Mouse (Mus musculus) stomach, postnatal 0 days (tissue): ENCODE data around the gene Rassf8. TPM values are rescaled to one million over a fixed set of nuclear protein-coding genes. Genes with fewer than 3 reads are reported as not detected.

ENCODE experiments used
- ATAC-seq: fragments of 200-750 bp; cut with Nextera tagmentation; 2 replicates; pipeline ENCODE4 v1.8.0; 2017; ENCODE audit not compliant: low FRiP score, low TSS enrichment
- DNase-seq: peaks from one replicate; pipeline ENCODE4 v3.0.0-alpha.2; 2016; ENCODE audit warnings: low spot score
- H3K27ac ChIP-seq: fragments of 300-500 bp; sonication (generic); replicated peaks from 2 replicates; pipeline ENCODE4 v1.5.1; 2014; ENCODE audit warnings: mild to moderate bottlenecking, control low read depth
- H3K27me3 ChIP-seq: fragments of 300-500 bp; sonication (generic); 2 replicates; pipeline ENCODE4 v1.6.1; 2014; ENCODE audit warnings: low read length; ENCODE audit not compliant: control insufficient read depth, insufficient read depth
- H3K36me3 ChIP-seq: fragments of 300-500 bp; sonication (generic); 2 replicates; pipeline ENCODE4 v1.6.1; 2014; ENCODE audit warnings: low read length, mixed read lengths; ENCODE audit not compliant: control insufficient read depth, insufficient read depth
- H3K4me1 ChIP-seq: fragments of 300-500 bp; sonication (generic); replicated peaks from 2 replicates; pipeline ENCODE4 v1.6.1; 2014; ENCODE audit warnings: antibody characterized with exemption; ENCODE audit not compliant: control insufficient read depth, insufficient read depth
- H3K4me2 ChIP-seq: fragments of 300-500 bp; sonication (generic); replicated peaks from 2 replicates; pipeline ENCODE4 v1.6.1; 2014; ENCODE audit warnings: low read depth, mild to moderate bottlenecking, control low read depth, moderate library complexity
- H3K4me3 ChIP-seq: fragments of 300-500 bp; sonication (generic); 2 replicates; pipeline ENCODE4 v1.5.1; 2014; ENCODE audit warnings: low read depth, low read length, control low read depth
- H3K9ac ChIP-seq: fragments of 300-500 bp; sonication (generic); 2 replicates; pipeline ENCODE4 v1.6.1; 2014; ENCODE audit warnings: mild to moderate bottlenecking, low read length, control low read depth, mixed read lengths
- H3K9me3 ChIP-seq: fragments of 300-500 bp; sonication (generic); 2 replicates; pipeline ENCODE4 v1.6.1; 2016; ENCODE audit warnings: low read length; ENCODE audit not compliant: control insufficient read depth
- CTCF ChIP-seq: IDR thresholded peaks from 2 replicates; pipeline ENCODE4 v1.5.1; 2016; ENCODE audit warnings: antibody characterized with exemption, low read depth, mild to moderate bottlenecking, moderate library complexity
- EP300 ChIP-seq: optimal IDR thresholded peaks from 2 replicates; pipeline ENCODE3; 2016; ENCODE audit warnings: antibody characterized with exemption
- WGBS: fragments of 180-500 bp; shearing (Covaris S2); extraction: QIAGEN DNeasy Blood & Tissue Kit; methylation state at CpG from one replicate; pipeline ENCODE4 v1.1.7; 2014; 5-methylcytosine and 5-hydroxymethylcytosine counted together
- polyA plus RNA-seq: library from polyadenylated mRNA; unstranded; fragments of >200 nt; fragmentation: Nextera tagmentation; extraction: Ambion mirVana; gene quantifications from 2 replicates; pipeline ENCODE4 v1.2.1, GENCODE M21; 2015

Rassf8 gene
- polyA plus RNA-seq, 1 experiment from 2014 or later = 5.9 TPM

GRCm38 (mm10) chr6:145801796-145802488 is 55.4 kb downstream of the Rassf8 start:
- Histone ChIP-seq H3K36me3 (no peaks in the 10 kb centered on the region), H3K4me1 (no peaks in the 10 kb centered on the region), H3K4me2 (no peak overlapping the region), H3K9ac (no peak overlapping the region), H3K27ac (no peak overlapping the region), H3K9me3 (no peaks in the 10 kb centered on the region), H3K27me3 (no peaks in the 10 kb centered on the region), H3K4me3 (no peak overlapping the region)
- TF ChIP-seq CTCF = no peak
- TF ChIP-seq EP300 = no peak
- ATAC-seq = no peak
- WGBS = 63% methylated on average over 3 of the region's 3 CpGs
- DNase-seq = no peak

- WGBS = 84% methylated on average over 8 of the region's 8 CpGs
These were observed 56.3 kb downstream of the Rassf8 start for GRCm38 (mm10) chr6:145802881-145803280.

GRCm38 (mm10) chr6:145804276-145804675 is 57.7 kb downstream of the Rassf8 start:
- no peaks in the 10 kb centered on the region for H3K9me3 ChIP-seq
- H3K27ac ChIP-seq = no peak overlapping the region
- H3K27me3 ChIP-seq = no peaks in the 10 kb centered on the region
- no peak overlapping the region for H3K4me3 ChIP-seq
- ATAC-seq (no peak), DNase-seq (no peak)
- WGBS = 79% methylated on average over 3 of the region's 3 CpGs
- TF ChIP-seq CTCF = no peak
- no peak for TF ChIP-seq EP300
- no peaks in the 10 kb centered on the region for H3K4me1 ChIP-seq
- H3K36me3 ChIP-seq = no peaks in the 10 kb centered on the region
- H3K9ac ChIP-seq = no peak overlapping the region
- H3K4me2 ChIP-seq = no peak overlapping the region

More at GRCm38 (mm10) chr6:145802881-145803280, 56.3 kb downstream of the Rassf8 start:
- Histone ChIP-seq H3K4me2 (no peak overlapping the region), H3K36me3 (no peaks in the 10 kb centered on the region), H3K27me3 (no peaks in the 10 kb centered on the region), H3K27ac (no peak overlapping the region), H3K4me1 (no peaks in the 10 kb centered on the region), H3K9me3 (no peaks in the 10 kb centered on the region), H3K4me3 (no peak overlapping the region), H3K9ac (no peak overlapping the region)
- ATAC-seq = no peak
- DNase-seq = no peak
- TF ChIP-seq CTCF (no peak), EP300 (no peak)

- Histone ChIP-seq H3K9me3 (no peaks in the 10 kb centered on the region), H3K4me3 (no peak overlapping the region), H3K9ac (no peak overlapping the region), H3K4me2 (no peak overlapping the region), H3K27me3 (no peaks in the 10 kb centered on the region), H3K4me1 (no peaks in the 10 kb centered on the region), H3K36me3 (no peaks in the 10 kb centered on the region), H3K27ac (no peak overlapping the region)
- DNase-seq (no peak), ATAC-seq (no peak)
- WGBS = 40% methylated on average over 2 of the region's 2 CpGs
- TF ChIP-seq EP300 (no peak), CTCF (no peak)
These were observed 60.2 kb downstream of the Rassf8 start for GRCm38 (mm10) chr6:145806784-145807183.

- H3K9me3 ChIP-seq = no peaks in the 10 kb centered on the region
- no peaks in the 10 kb centered on the region for H3K36me3 ChIP-seq
- 89% methylated on average over 8 of the region's 9 CpGs for WGBS
- no peaks in the 10 kb centered on the region for H3K27me3 ChIP-seq
- ATAC-seq = no peak
- TF ChIP-seq EP300 = no peak
- TF ChIP-seq CTCF = no peak
- no peak overlapping the region for H3K4me3 ChIP-seq
- DNase-seq = no peak
- H3K9ac ChIP-seq = no peak overlapping the region
- no peak overlapping the region for H3K27ac ChIP-seq
- no peaks in the 10 kb centered on the region for H3K4me1 ChIP-seq
- no peak overlapping the region for H3K4me2 ChIP-seq
These were observed 61.4 kb downstream of the Rassf8 start for GRCm38 (mm10) chr6:145807929-145808328.

- H3K4me2 ChIP-seq = no peak overlapping the region
- no peak for TF ChIP-seq CTCF
- no peak for TF ChIP-seq EP300
- no peak for DNase-seq
- H3K4me3 ChIP-seq = no peak overlapping the region
- H3K36me3 ChIP-seq = no peaks in the 10 kb centered on the region
- H3K9ac ChIP-seq = no peak overlapping the region
- no peaks in the 10 kb centered on the region for H3K27me3 ChIP-seq
- no peaks in the 10 kb centered on the region for H3K9me3 ChIP-seq
- 82% methylated on average over 7 of the region's 7 CpGs for WGBS
- H3K27ac ChIP-seq = no peak overlapping the region
- no peak for ATAC-seq
- H3K4me1 ChIP-seq = no peaks in the 10 kb centered on the region
These were observed 63.0 kb downstream of the Rassf8 start for GRCm38 (mm10) chr6:145809566-145809965.
